Mouse (Mus musculus) lung, adult 2 months (tissue): ENCODE results near the gene Arl16. TPM values are rescaled to one million over a fixed set of nuclear protein-coding genes. Genes with fewer than 3 reads are reported as not detected.

Source experiments
- DNase-seq: peaks from one replicate; pipeline ENCODE4 v3.0.0; 2022
- H3K4me1 ChIP-seq: fragments of 200-500 bp; 2 replicates; pipeline ENCODE4 v1.6.1; 2011; ENCODE audit warnings: low read length; ENCODE audit not compliant: control insufficient read depth, insufficient read depth
- H3K4me3 ChIP-seq: fragments of 200-500 bp; replicated peaks from 2 replicates; pipeline ENCODE3; 2011; ENCODE audit warnings: low read depth, mild to moderate bottlenecking, control low read depth, low read length; ENCODE audit errors: extremely low read depth
- CTCF ChIP-seq: fragments of 200-500 bp; IDR thresholded peaks from 2 replicates; pipeline ENCODE4 v1.5.1; 2011; ENCODE audit warnings: mild to moderate bottlenecking, low read length, control low read depth; ENCODE audit not compliant: insufficient read depth
- POLR2A ChIP-seq: fragments of 200-500 bp; IDR thresholded peaks from 2 replicates; pipeline ENCODE4 v1.6.1; 2011; ENCODE audit warnings: low read depth, mild to moderate bottlenecking, control low read depth, low read length, borderline replicate concordance; ENCODE audit errors: extremely low read depth
- WGBS: fragments of 180-500 bp; shearing (Covaris S2); methylation state at CpG from one replicate; pipeline ENCODE4 v1.1.7; 2018; 5-methylcytosine and 5-hydroxymethylcytosine counted together
- polyA plus RNA-seq: library from polyadenylated mRNA; depleted of rRNA; stranded (reverse); fragments of >200 nt; gene quantifications from 2 replicates; pipeline ENCODE4 v1.2.3, GENCODE M21; 2012

Gene Arl16
- polyA plus RNA-seq, 1 experiment: 17.3 TPM

- no peak for TF ChIP-seq CTCF
- TF ChIP-seq POLR2A: peak; percentile 81; the same call in 1 of the 2 replicates
- WGBS: under 1% methylated on average over 60 of the region's 60 CpGs
- Histone ChIP-seq H3K4me1 (peaks cover 8% of the 10 kb centered on the region), H3K4me3 (peak within 1 kb of the TSS; percentile 68)
- DNase-seq: peak; percentile 88
These were observed 17.0 kb upstream of the Arl16 start, which contains the start of gene Mrpl12 for GRCm38 (mm10) chr11:120484265-120484981. Gene Mrpl12 (plus strand): TSS chr11:120484613.

GRCm38 (mm10) chr11:120483448-120483934 lies 16.1 kb upstream of the Arl16 start:
- DNase-seq: no peak
- no peak overlapping the region for H3K4me3 ChIP-seq
- TF ChIP-seq CTCF: no peak
- TF ChIP-seq POLR2A: no peak
- peaks cover 7% of the 10 kb centered on the region; the same call in 1 of the 2 replicates for H3K4me1 ChIP-seq
- 84% methylated on average over 7 of the region's 7 CpGs for WGBS

- 96% methylated on average over 6 of the region's 6 CpGs for WGBS
- TF ChIP-seq POLR2A (no peak), CTCF (no peak)
- peaks cover 4% of the 10 kb centered on the region; the same call in 1 of the 2 replicates for H3K4me1 ChIP-seq
- no peak for DNase-seq
- no peak overlapping the region for H3K4me3 ChIP-seq
These were observed 4.6 kb upstream of the Arl16 start for GRCm38 (mm10) chr11:120472052-120472451.

- WGBS: under 1% methylated on average over 33 of the region's 33 CpGs
- peaks cover 8% of the 10 kb centered on the region for H3K4me1 ChIP-seq
- H3K4me3 ChIP-seq: peak overlapping the region; percentile 71
- DNase-seq: no peak
- no peak for TF ChIP-seq CTCF
- no peak for TF ChIP-seq POLR2A
These were observed 307 bp upstream of the Arl16 start for GRCm38 (mm10) chr11:120467736-120468092.

GRCm38 (mm10) chr11:120465521-120465920 lies 1.9 kb downstream of the Arl16 start:
- DNase-seq: no peak
- H3K4me3 ChIP-seq: no peak overlapping the region
- TF ChIP-seq POLR2A: no peak
- TF ChIP-seq CTCF: no peak
- WGBS: 64% methylated on average over 4 of the region's 4 CpGs
- H3K4me1 ChIP-seq: peaks cover 8% of the 10 kb centered on the region

- DNase-seq: no peak
- Histone ChIP-seq H3K4me3 (no peak overlapping the region), H3K4me1 (peaks cover 8% of the 10 kb centered on the region)
- TF ChIP-seq POLR2A (no peak), CTCF (no peak)
- WGBS: 87% methylated on average over 5 of the region's 5 CpGs
These were observed 3.0 kb downstream of the Arl16 start for GRCm38 (mm10) chr11:120464365-120464764.

GRCm38 (mm10) chr11:120463536-120463935 lies 3.9 kb downstream of the Arl16 start:
- H3K4me3 ChIP-seq: no peak overlapping the region
- TF ChIP-seq CTCF (no peak), POLR2A (no peak)
- no peak for DNase-seq
- peaks cover 8% of the 10 kb centered on the region for H3K4me1 ChIP-seq
- WGBS: 83% methylated on average over 2 of the region's 2 CpGs

GRCm38 (mm10) chr11:120458847-120459597 lies 8.4 kb downstream of the Arl16 start:
- TF ChIP-seq POLR2A (no peak), CTCF (peak; percentile 10; the same call in 1 of the 2 replicates)
- Histone ChIP-seq H3K4me3 (no peak overlapping the region), H3K4me1 (no peaks in the 10 kb centered on the region; the same call in 1 of the 2 replicates)
- 59% methylated on average over 6 of the region's 6 CpGs for WGBS
- no peak for DNase-seq
